Mouse (Mus musculus): ENCODE measurements around the gene Samt4.
"Not testable (repeated sequence)": the region's sequence is repeated elsewhere in the genome, so short reads cannot be mapped to it uniquely, and the experiment has no call there.

Gene Samt4

GRCm38 (mm10) chrX:154481702-154482101, at the start of gene Samt4:
Gene Samt4, plus strand, starts transcription at chrX:154482002.
- no peak for DNase-seq

DNA sequence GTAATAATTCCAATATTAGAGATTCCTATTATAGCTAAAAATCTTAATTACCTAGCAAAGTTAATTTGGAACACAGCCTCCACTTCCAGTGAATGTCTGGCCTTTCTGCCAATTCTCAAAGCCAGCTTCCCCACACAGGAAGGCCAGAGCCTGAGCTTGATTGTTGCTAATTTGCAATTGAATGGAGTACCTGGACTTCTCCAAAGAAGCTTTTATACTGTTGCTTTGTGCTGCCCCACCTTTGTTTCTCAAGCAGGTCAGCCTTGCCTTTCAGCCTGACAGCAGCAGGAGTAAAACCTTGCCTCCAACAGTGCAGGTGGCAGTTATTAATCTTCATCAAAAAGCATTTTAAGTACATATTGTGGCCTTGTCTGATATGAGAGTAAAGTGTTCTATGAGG, 38.1 kb upstream of the Samt4 start:
- DNase-seq, result not testable (repeated sequence)

DNA sequence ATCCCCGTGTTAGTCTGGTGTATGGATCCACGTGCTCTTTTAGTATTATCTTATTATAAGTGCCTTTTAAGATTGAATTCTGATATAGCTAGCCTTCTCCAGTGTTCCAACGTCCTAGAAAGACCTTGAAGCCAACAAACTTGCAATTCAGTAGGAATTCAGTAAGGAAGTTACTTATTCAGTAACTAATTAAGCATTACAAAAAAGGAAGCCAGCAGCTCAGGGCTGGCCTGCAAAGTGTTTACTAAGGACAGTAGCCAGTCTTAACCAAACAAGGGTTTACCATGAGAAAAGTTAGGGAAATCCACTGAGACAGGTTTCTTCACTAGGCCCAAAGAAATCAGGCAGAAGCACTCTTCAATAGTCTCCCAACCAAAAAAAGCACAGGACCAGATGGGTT, 13.4 kb upstream of the Samt4 start:
- not testable (repeated sequence) for DNase-seq

All from cerebellum, adult 11-12 months (tissue).